Mouse (Mus musculus) liver, adult 2 months (tissue): Measurements from ENCODE around the gene Moap1.

ENCODE experiments used
- CTCF ChIP-seq: fragments of 200-500 bp; IDR thresholded peaks from 2 replicates; pipeline ENCODE4 v1.5.1; 2011; ENCODE audit warnings: low read depth, low read length, control low read depth
- POLR2A ChIP-seq: fragments of 200-500 bp; IDR thresholded peaks from 2 replicates; pipeline ENCODE4 v1.6.1; 2011; ENCODE audit warnings: low read length, control low read depth; ENCODE audit not compliant: insufficient read depth; ENCODE audit errors: extremely low read depth

DNA sequence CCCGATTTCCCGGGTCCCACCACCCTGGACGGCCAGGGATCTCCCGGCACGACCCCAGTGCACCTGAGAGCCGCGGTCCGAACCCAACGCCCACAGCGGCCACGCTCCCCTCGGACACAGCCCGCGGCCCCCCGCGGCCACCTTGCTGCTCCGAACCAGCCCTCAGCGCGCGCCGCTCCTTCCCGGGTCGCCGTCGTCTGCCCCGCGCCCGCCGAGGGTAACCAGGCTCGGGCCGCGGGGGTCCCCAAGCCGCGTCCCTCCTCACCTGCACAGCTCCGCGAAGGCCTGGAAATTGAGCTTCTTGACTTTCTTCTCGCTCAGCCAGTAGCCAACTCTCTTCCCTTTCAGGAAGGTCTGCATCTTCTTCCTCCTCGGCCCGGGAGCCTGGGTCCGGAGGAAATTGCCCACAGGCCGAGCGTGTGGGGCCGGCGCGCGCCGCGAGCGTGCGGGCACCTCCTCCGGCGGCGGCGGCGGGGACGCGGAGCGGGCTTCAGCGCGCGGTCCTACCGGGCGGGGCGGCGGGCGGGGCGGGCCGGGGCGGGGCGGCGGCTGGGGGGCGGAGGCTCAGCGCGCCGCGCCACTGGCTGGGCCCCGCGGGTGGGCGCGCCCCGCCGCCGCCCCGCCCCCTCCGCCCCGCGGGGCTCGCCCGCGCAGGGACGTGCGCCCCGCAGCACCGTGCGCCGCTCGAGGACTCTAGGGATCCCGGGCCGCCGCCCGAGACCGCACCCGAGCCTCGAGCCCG is 38.8 kb downstream of the Moap1 start, which contains the start of gene Itpk1:
- TF ChIP-seq CTCF (no peak), POLR2A (0 out of 2 replicates have a peak, but pooled peaks have one; percentile 28)
